Comparison of ENCODE assay signal across 8 mouse cellular contexts in genomic region chr11:98021565-98022252, GRCm38 (mm10). TPM values are rescaled to one million over a fixed set of nuclear protein-coding genes. Genes with fewer than 3 reads are reported as not detected.
DNase-seq lines count a peak whose midpoint lies in the region; ATAC-seq and TF ChIP-seq lines count a peak whose summit lies in the region.

No protein-coding gene starts in this region.

- H3K9ac ChIP-seq in liver, embryonic 15.5 days: peak overlapping the region; percentile 58

- peak overlapping the region; percentile 80 for H3K4me3 ChIP-seq in hindbrain, embryonic 10.5 days
- peak overlapping the region; percentile 59 for H3K4me3 ChIP-seq in liver, embryonic 15.5 days (replicated peaks)
- H3K4me3 ChIP-seq in small intestine, adult 2 months (ENCODE audit: low read depth, low read length): peak overlapping the region; percentile 78

- peak overlapping the region; percentile 90 for H3K4me2 ChIP-seq in liver, embryonic 15.5 days

- no peaks in the 10 kb centered on the region for H3K9me3 ChIP-seq in hindbrain, embryonic 10.5 days
- no peaks in the 10 kb centered on the region for H3K9me3 ChIP-seq in liver, embryonic 15.5 days (replicated peaks)

- 3% methylated on average over 34 of the region's 34 CpGs for WGBS in hindbrain, embryonic 10.5 days
- WGBS in liver, embryonic 15.5 days (ENCODE audit: insufficient replicate concordance): 10% methylated on average over 34 of the region's 34 CpGs
- WGBS in small intestine, adult 2 months: 12% methylated on average over 34 of the region's 34 CpGs

- no peak for TF ChIP-seq POLR2A in small intestine, adult 2 months (IDR thresholded peaks at IDR 0.05; ENCODE audit: low read depth, low read length)

- intact Hi-C loops in left cerebral cortex, postnatal 36 days (cut with DNase I): loop anchor here (10.0 kb wide), 1 partner anchor 123 kb away; no protein-coding TSS in a partner anchor

- H3K4me1 ChIP-seq in hindbrain, embryonic 10.5 days (replicated peaks): peaks cover 66% of the 10 kb centered on the region
- H3K4me1 ChIP-seq in liver, embryonic 15.5 days (replicated peaks): peaks cover 32% of the 10 kb centered on the region
- H3K4me1 ChIP-seq in small intestine, adult 2 months (ENCODE audit: control insufficient read depth, insufficient read depth, insufficient read length, low read length): peaks cover 15% of the 10 kb centered on the region

- DNase-seq in left cerebral cortex, postnatal 36 days (ENCODE audit: low spot score in 2 of 2): peak; percentile 69 to 73
- no peak for DNase-seq in left cerebral cortex, adult 9 months (ENCODE audit: low spot score in 2 of 2)
- DNase-seq in NIH3T3 (ENCODE audit: low read depth): peak; percentile 67
- peak; percentile 66 to 73 for DNase-seq in cerebellum, postnatal 14 days
- peak; percentile 59 for DNase-seq in hindbrain, embryonic 10.5 days (ENCODE audit: low spot score)
- DNase-seq in spleen, postnatal 36 days (ENCODE audit: low spot score in 2 of 2): no peak

- H3K36me3 ChIP-seq in hindbrain, embryonic 10.5 days: peaks cover 16% of the 10 kb centered on the region
- H3K36me3 ChIP-seq in liver, embryonic 15.5 days (replicated peaks): no peaks in the 10 kb centered on the region
- no peaks in the 10 kb centered on the region for H3K36me3 ChIP-seq in small intestine, adult 2 months (ENCODE audit: control insufficient read depth, insufficient read depth, low read length)

- no peak for TF ChIP-seq CTCF in small intestine, adult 2 months (IDR thresholded peaks at IDR 0.05; ENCODE audit: extremely low read depth, insufficient read length, insufficient replicate concordance, low read depth, low read length)

- peaks cover 23% of the 10 kb centered on the region for H3K27me3 ChIP-seq in hindbrain, embryonic 10.5 days (ENCODE audit: insufficient read depth, poor library complexity, severe bottlenecking)
- H3K27me3 ChIP-seq in liver, embryonic 15.5 days: peaks cover 57% of the 10 kb centered on the region
- H3K27me3 ChIP-seq in small intestine, adult 2 months (ENCODE audit: control insufficient read depth, insufficient read depth, low read length): no peaks in the 10 kb centered on the region; the same call in 1 of the 2 replicates

- peak overlapping the region; percentile 94 for H3K27ac ChIP-seq in hindbrain, embryonic 10.5 days
- H3K27ac ChIP-seq in liver, embryonic 15.5 days (replicated peaks): no peak overlapping the region
- H3K27ac ChIP-seq in small intestine, adult 2 months (ENCODE audit: insufficient read depth, low read depth, low read length): no peak overlapping the region

- no peak for ATAC-seq in liver, embryonic 15.5 days (ENCODE audit: insufficient read depth)

RNA-seq across cellular contexts. Expression of gene Cacnb1, which starts 1.1 kb away (rescaled TPM):
- 100 to 1,000 TPM; 149 to 163 TPM for total RNA-seq in left cerebral cortex, postnatal 36 days (2021)
- 7.6 and 22.9 TPM in 2 replicates for polyA plus RNA-seq in hindbrain, embryonic 10.5 days (2016; fragmentation: Nextera tagmentation; extraction: Ambion mirVana)
- 1.1 and 1.6 TPM in 2 replicates for polyA plus RNA-seq in liver, embryonic 15.5 days (2015; fragmentation: Nextera tagmentation; extraction: Ambion mirVana)
- polyA plus RNA-seq in small intestine, adult 2 months (2012; rRNA removed): 3.2 and 5.7 TPM in 2 replicates

RNA-seq across cellular contexts. Expression of gene Rpl19, which starts 4.8 kb away (rescaled TPM):
- 100 to 1,000 TPM; 524 to 620 TPM for total RNA-seq in left cerebral cortex, postnatal 36 days (2021)
- polyA plus RNA-seq in hindbrain, embryonic 10.5 days (2016; fragmentation: Nextera tagmentation; extraction: Ambion mirVana): 1,011 and 1,145 TPM in 2 replicates
- polyA plus RNA-seq in liver, embryonic 15.5 days (2015; fragmentation: Nextera tagmentation; extraction: Ambion mirVana): 535 and 549 TPM in 2 replicates
- polyA plus RNA-seq in small intestine, adult 2 months (2012; rRNA removed): 393 and 501 TPM in 2 replicates

RNA-seq across cellular contexts. Expression of gene Arl5c, which starts 25.7 kb away (rescaled TPM):
- 1 to 10 TPM in 1 of 2 experiments, under 1 TPM in 1; 0.93 to 1.7 TPM for total RNA-seq in left cerebral cortex, postnatal 36 days (2021)
- polyA plus RNA-seq in hindbrain, embryonic 10.5 days (2016; fragmentation: Nextera tagmentation; extraction: Ambion mirVana): 13.3 and 16.2 TPM in 2 replicates
- 7.4 and 8.3 TPM in 2 replicates for polyA plus RNA-seq in liver, embryonic 15.5 days (2015; fragmentation: Nextera tagmentation; extraction: Ambion mirVana)
- 0.55 and 1.1 TPM in 2 replicates for polyA plus RNA-seq in small intestine, adult 2 months (2012; rRNA removed)

RNA-seq across cellular contexts. Expression of gene Stac2, which starts 31.6 kb away (rescaled TPM):
- total RNA-seq in left cerebral cortex, postnatal 36 days (2021): 100 to 1,000 TPM in 1 of 2 experiments, 10 to 100 TPM in 1; 69.6 to 102 TPM
- polyA plus RNA-seq in hindbrain, embryonic 10.5 days (2016; fragmentation: Nextera tagmentation; extraction: Ambion mirVana): 1.1 and 1.5 TPM in 2 replicates
- polyA plus RNA-seq in liver, embryonic 15.5 days (2015; fragmentation: Nextera tagmentation; extraction: Ambion mirVana): 0.06 TPM in 1 of 2 replicates, not detected in the other
- polyA plus RNA-seq in small intestine, adult 2 months (2012; rRNA removed): 0.87 and 0.91 TPM in 2 replicates

RNA-seq across cellular contexts. Expression of gene Plxdc1, which starts 35.5 kb away (rescaled TPM):
- total RNA-seq in left cerebral cortex, postnatal 36 days (2021): 10 to 100 TPM; 26.3 to 39.3 TPM
- 0.11 and 0.24 TPM in 2 replicates for polyA plus RNA-seq in hindbrain, embryonic 10.5 days (2016; fragmentation: Nextera tagmentation; extraction: Ambion mirVana)
- 0.74 and 0.75 TPM in 2 replicates for polyA plus RNA-seq in liver, embryonic 15.5 days (2015; fragmentation: Nextera tagmentation; extraction: Ambion mirVana)
- 1.1 and 1.6 TPM in 2 replicates for polyA plus RNA-seq in small intestine, adult 2 months (2012; rRNA removed)

Comparison
In these comparisons a context has a peak if more than half of its experiments do, and no peak if none do; other contexts are left out.
1. DNase-seq: peak in left cerebral cortex, postnatal 36 days (2 of 2), NIH3T3 (single experiment), cerebellum, postnatal 14 days (2 of 2) and hindbrain, embryonic 10.5 days (single experiment); none in left cerebral cortex, adult 9 months (0 of 2) and spleen, postnatal 36 days (0 of 2).
2. Peak in every context shown above with its lines, with median percentiles within 50 percentile points of each other: H3K4me3 ChIP-seq.